Mouse (Mus musculus) C2C12 (cell line): ENCODE measurements around the gene Oxld1. TPM values are rescaled to one million over a fixed set of nuclear protein-coding genes. Genes with fewer than 3 reads are reported as not detected.

Experiments
- H3K27me3 ChIP-seq: one replicate; pipeline ENCODE4 v1.6.1; 2011; ENCODE audit not compliant: control insufficient read depth, insufficient read depth, insufficient read length
- H3K36me3 ChIP-seq: one replicate; pipeline ENCODE4 v1.6.1; 2011; ENCODE audit not compliant: control insufficient read depth, insufficient read depth
- H3K4me3 ChIP-seq: one replicate; pipeline ENCODE4 v1.5.1; 2011; ENCODE audit warnings: mild to moderate bottlenecking, control low read depth; ENCODE audit not compliant: poor library complexity, insufficient read depth, severe bottlenecking
- H3K79me2 ChIP-seq: one replicate; pipeline ENCODE4 v1.6.1; 2011; ENCODE audit not compliant: control insufficient read depth, insufficient read depth
- H3K79me3 ChIP-seq: one replicate; pipeline ENCODE4 v1.6.1; 2011; ENCODE audit warnings: low read depth, control low read depth
- H3ac ChIP-seq: one replicate; pipeline ENCODE3; 2011; ENCODE audit warnings: low read depth; ENCODE audit not compliant: control insufficient read depth, insufficient read length
- CEBPB ChIP-seq: IDR thresholded peaks from one replicate; pipeline ENCODE4 v1.6.1; 2011; ENCODE audit warnings: low read depth, mild to moderate bottlenecking, control low read depth, moderate library complexity
- CTCF ChIP-seq: IDR thresholded peaks from one replicate; pipeline ENCODE4 v1.5.1; 2011; ENCODE audit not compliant: control insufficient read depth, insufficient read depth, insufficient read length
- FOSL1 ChIP-seq: IDR thresholded peaks from one replicate; pipeline ENCODE4 v1.8.0; 2011; ENCODE audit warnings: mild to moderate bottlenecking, low read length; ENCODE audit not compliant: poor library complexity, insufficient read depth, severe bottlenecking
- MAX ChIP-seq: IDR thresholded peaks from one replicate; pipeline ENCODE4 v1.6.1; 2011; ENCODE audit warnings: mild to moderate bottlenecking, control low read depth
- MYOD1 ChIP-seq: IDR thresholded peaks from one replicate; pipeline ENCODE4 v1.6.1; 2011; ENCODE audit warnings: low read depth; ENCODE audit not compliant: control insufficient read depth, insufficient read length
- MYOG ChIP-seq: IDR thresholded peaks from one replicate; pipeline ENCODE4 v1.6.1; 2011; ENCODE audit not compliant: control insufficient read depth, insufficient read length; ENCODE audit errors: extremely low read depth
- USF1 ChIP-seq: IDR thresholded peaks from one replicate; pipeline ENCODE4 v1.6.1; 2011; ENCODE audit warnings: low read depth, mild to moderate bottlenecking, control low read depth, moderate library complexity
- polyA plus RNA-seq: library from polyadenylated mRNA; unstranded; fragments of >200 nt; fragmentation: generic; extraction: Trizol; gene quantifications from one replicate; pipeline ENCODE4 v1.2.1, GENCODE M21; 2012; ENCODE audit warnings: missing spikeins

Gene Oxld1
- polyA plus RNA-seq, 1 experiment = 7.5 TPM

DNA sequence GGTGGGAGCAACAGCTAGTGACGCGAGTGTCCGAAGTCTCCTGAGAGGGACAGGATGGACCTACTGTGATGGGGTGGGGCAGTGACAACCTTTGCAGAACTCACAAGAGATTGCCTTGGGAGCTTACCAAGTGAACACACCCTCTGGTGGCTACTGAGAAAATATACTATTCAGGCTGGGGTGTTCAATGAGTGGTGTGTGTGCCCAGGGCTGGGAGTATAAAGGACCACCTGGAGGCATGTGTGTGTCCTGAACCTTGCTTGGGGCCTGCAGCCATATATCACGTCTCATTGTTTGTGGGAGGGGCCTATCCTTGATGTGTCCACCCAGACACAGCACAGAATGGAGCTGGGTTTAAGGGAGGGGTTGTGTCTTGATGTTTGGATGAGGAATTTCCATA, 30.6 kb upstream of the Oxld1 start:
- no peak overlapping the region for H3K4me3 ChIP-seq
- peaks cover 38% of the 10 kb centered on the region for H3K79me3 ChIP-seq
- H3K27me3 ChIP-seq = no peaks in the 10 kb centered on the region
- H3K79me2 ChIP-seq = peaks cover 59% of the 10 kb centered on the region
- no peak for TF ChIP-seq CEBPB
- TF ChIP-seq MYOD1 = no peak
- TF ChIP-seq MAX = no peak
- TF ChIP-seq CTCF = no peak
- no peak for TF ChIP-seq FOSL1
- no peak for TF ChIP-seq USF1
- no peak for TF ChIP-seq MYOG
- H3ac ChIP-seq = no peak overlapping the region
- peaks cover 56% of the 10 kb centered on the region for H3K36me3 ChIP-seq

DNA sequence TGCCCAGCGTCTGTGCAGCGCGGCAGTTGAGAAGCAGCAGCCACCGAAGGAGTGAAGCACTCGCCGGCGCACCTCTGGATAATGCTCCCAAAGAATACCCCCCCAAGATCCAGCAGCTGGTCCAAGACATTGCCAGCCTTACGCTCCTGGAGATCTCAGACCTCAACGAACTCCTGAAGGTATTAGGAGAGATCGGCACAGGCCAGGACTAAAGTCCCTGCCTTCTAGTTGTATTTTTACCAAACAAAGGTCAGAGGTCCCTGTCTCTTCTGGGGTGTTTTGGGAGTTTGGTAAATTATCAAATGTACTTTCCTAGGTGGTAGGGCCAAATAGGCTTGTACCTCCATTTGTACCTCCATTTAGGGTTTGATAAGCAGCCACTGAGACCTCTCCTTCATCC, 27.4 kb upstream of the Oxld1 start:
- peaks cover 38% of the 10 kb centered on the region for H3K79me2 ChIP-seq

DNA sequence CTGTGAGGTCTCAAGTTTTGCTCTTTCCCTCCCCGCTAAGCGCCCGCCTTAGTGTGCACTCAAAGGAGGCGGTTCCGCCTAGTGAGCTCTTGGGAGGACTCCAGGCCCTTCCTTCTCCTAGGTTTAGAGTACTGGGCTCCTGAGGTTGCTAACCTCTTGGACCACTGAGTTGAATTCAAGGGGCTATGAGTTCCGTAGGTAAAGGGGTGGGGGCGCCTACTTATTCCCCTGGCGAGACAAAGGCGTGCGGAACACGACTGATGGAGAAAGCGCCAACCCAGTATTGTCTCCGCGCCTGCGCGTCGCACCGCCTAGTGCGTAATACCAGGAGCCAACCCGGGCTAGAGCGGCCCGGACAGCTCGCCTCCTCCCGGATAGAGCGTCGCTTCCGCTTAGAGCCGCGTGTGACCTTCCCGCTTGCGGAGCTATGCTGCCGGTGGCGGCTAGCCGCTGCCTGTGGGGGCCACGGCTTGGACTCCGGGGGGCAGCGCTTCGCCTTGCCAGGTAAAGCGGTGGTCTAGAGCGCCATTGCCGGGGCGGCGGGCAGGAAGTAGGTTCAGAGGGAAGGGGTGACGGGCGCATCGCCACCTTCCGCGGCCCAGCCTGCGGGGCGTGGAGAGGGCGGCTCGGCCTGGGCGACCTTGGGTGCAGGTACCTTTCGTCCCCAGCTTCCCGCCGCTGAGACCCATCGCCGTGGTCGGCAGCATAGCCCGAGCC, 26.6 kb upstream of the Oxld1 start, which contains the start of gene Mrpl12:
TSS of gene Mrpl12 (plus strand) at position 349 of the 717 bp plus-strand sequence.
- TF ChIP-seq CTCF (no peak), MYOG (no peak), MYOD1 (no peak), MAX (peak; percentile 96), USF1 (peak; percentile 9)
- H3K27me3 ChIP-seq = no peaks in the 10 kb centered on the region
- peaks cover 78% of the 10 kb centered on the region for H3K36me3 ChIP-seq
- peaks cover 38% of the 10 kb centered on the region for H3K79me2 ChIP-seq
- H3K79me3 ChIP-seq = peaks cover 26% of the 10 kb centered on the region
- peak within 1 kb of the TSS; percentile 100 for H3K4me3 ChIP-seq
- H3ac ChIP-seq = peak within 1 kb of the TSS; percentile 98

More for the DNA sequence above, 27.4 kb upstream of the Oxld1 start:
- H3K27me3 ChIP-seq = no peaks in the 10 kb centered on the region
- peak overlapping the region; percentile 98 for H3ac ChIP-seq
- peaks cover 26% of the 10 kb centered on the region for H3K79me3 ChIP-seq
- peak overlapping the region; percentile 100 for H3K4me3 ChIP-seq
- TF ChIP-seq CTCF = no peak
- TF ChIP-seq MYOD1 = no peak
- TF ChIP-seq MYOG = no peak
- no peak for TF ChIP-seq MAX
- TF ChIP-seq FOSL1 = no peak
- TF ChIP-seq CEBPB = no peak
- TF ChIP-seq USF1 = no peak
- H3K36me3 ChIP-seq = peaks cover 79% of the 10 kb centered on the region

DNA sequence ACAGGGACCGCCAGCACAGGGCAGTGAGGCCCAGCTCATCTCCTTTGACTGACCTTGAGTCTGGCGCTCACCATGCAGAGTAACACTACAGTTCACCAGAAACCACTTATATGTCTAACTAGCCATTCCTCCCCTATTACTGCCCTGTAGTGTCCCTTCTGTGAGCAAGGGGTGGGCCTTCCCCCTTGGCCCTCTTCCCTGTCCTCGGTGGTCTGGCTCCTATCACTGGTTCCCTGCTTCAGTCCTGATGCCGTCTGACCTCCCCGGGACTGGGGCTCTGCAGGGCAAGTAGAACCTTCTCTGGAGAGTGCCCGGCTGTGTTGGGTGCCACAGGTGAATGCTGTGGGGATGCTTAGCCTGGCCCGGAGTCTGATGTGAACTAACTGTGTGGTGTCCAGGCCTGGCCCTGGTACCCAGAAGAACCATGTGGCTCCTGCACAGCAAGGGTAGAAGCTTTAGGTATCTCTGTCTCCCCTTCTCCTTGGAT, 25.6 kb upstream of the Oxld1 start:
- TF ChIP-seq MAX (no peak), USF1 (no peak), MYOG (no peak), MYOD1 (no peak), CTCF (no peak), FOSL1 (no peak), CEBPB (no peak)
- peak overlapping the region; percentile 56 for H3ac ChIP-seq
- peak overlapping the region; percentile 100 for H3K4me3 ChIP-seq
- H3K79me2 ChIP-seq = peaks cover 38% of the 10 kb centered on the region
- peaks cover 26% of the 10 kb centered on the region for H3K79me3 ChIP-seq
- H3K27me3 ChIP-seq = no peaks in the 10 kb centered on the region
- peaks cover 80% of the 10 kb centered on the region for H3K36me3 ChIP-seq

DNA sequence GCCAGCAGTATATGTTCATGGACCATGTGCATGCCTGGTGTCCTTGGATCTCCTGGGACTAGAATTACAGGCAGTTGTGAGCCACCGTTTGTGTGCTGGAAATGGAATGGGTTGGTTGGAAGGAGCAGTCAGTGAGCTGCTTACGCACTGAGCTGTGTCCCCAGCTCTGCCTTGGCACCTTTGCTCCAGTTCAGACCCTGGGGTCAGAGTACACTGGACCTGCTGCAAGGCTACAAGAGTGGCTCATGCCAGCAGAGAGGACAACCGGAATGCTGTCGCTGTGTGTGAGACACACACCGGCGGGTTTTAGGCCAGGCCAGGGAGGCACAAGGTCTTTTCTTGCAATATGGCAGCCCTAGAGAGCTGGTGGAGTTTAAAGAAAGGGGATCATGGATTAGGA, 14.2 kb upstream of the Oxld1 start:
- TF ChIP-seq FOSL1 (no peak), CEBPB (no peak), MYOG (no peak), USF1 (no peak), MYOD1 (no peak), MAX (no peak), CTCF (no peak)
- Histone ChIP-seq H3K27me3 (no peaks in the 10 kb centered on the region), H3K79me2 (peaks cover 20% of the 10 kb centered on the region), H3K36me3 (peaks cover 66% of the 10 kb centered on the region), H3ac (no peak overlapping the region), H3K4me3 (no peak overlapping the region), H3K79me3 (peaks cover 18% of the 10 kb centered on the region)

DNA sequence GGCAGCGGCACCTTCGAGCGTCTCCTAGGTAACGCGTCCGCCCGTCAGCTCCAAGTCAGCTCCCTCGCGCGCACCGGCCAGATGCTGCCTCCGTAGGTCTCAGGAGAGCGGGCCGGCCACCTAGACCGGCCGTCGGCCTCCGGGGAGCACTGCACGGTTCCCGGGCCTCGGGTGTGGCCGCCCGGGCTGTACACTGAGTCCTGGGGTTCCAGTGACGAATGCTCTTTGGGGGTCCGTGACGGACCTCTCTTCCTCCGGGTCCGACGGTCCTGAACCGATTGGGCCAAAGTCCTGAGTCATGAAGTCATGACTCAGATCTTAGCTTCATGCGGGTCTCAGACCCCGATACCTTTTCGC, 9.8 kb upstream of the Oxld1 start:
- Histone ChIP-seq H3K4me3 (peak overlapping the region; percentile 94), H3ac (peak overlapping the region; percentile 97), H3K79me2 (peaks cover 34% of the 10 kb centered on the region), H3K27me3 (no peaks in the 10 kb centered on the region), H3K36me3 (peaks cover 46% of the 10 kb centered on the region), H3K79me3 (peaks cover 29% of the 10 kb centered on the region)
- TF ChIP-seq FOSL1 (no peak), CEBPB (no peak), MAX (no peak), MYOG (no peak), MYOD1 (no peak), USF1 (no peak), CTCF (no peak)
